Mouse (Mus musculus): ENCODE measurements around the gene Slfnl1. TPM values are rescaled to one million over a fixed set of nuclear protein-coding genes. Genes with fewer than 3 reads are reported as not detected.

The Slfnl1 gene
- total and polyA plus RNA-seq, 3 experiments, result 0.17 TPM; not detected in 2

DNA sequence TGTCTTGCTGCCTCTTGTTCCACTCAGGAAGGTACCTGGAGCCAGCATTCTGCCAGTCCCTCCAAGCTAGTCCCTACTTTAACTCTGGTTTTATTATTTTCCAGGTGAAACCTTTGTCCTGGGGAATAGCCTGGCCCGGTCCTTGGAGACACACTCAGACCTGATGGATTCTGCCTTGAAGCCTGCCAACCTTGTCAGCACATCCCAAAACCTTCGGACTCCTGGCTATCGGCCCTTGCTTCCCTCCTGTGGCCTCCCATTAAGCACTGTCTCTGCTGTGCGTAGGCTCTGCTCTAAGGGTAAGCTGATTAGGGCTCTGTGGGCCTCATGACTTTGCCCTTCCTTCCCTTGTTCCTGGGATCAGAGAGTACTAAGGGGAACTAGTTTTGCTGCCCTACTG is 9.7 kb upstream of the Slfnl1 start:
- dilution Hi-C loops (cut with MboI; ENCODE audit: extremely low pct_ligation_motif_present, extremely low pct_unique_long_range_greater_than_20kb, low sequenced_read_pairs), result no loop called here
- Histone ChIP-seq H3K79me2 (replicated peaks; ENCODE audit: control insufficient read depth, extremely low read depth, insufficient read depth, poor library complexity, severe bottlenecking) (no peaks in the 10 kb centered on the region), H3K9ac (ENCODE audit: insufficient read depth, low read depth) (no peak overlapping the region), H3K4me3 (replicated peaks in 1 of 3; ENCODE audit: low read depth in 2 of 3, low read length in 2 of 3, poor library complexity in 1 of 3) (no peak overlapping the region), H3K27ac (ENCODE audit: insufficient read depth, low read depth) (no peak overlapping the region), H3K4me2 (ENCODE audit: insufficient read depth, low read depth, poor library complexity, severe bottlenecking) (no peak overlapping the region), H3K4me1 (ENCODE audit: control insufficient read depth in 1 of 2, insufficient read depth in 2 of 2) (peaks cover 0 to 8% of the 10 kb centered on the region in 2 experiments; a peak in 2 of 4 replicates), H3K9me3 (replicated peaks; ENCODE audit: low read length) (no peaks in the 10 kb centered on the region), H3K36me3 (replicated peaks in 1 of 2; ENCODE audit: control insufficient read depth in 1 of 2, insufficient read depth in 1 of 2, low read length in 1 of 2) (peaks cover 11 to 65% of the 10 kb centered on the region in 2 experiments), H3K27me3 (replicated peaks) (no peaks in the 10 kb centered on the region)
- TF ChIP-seq KAT2A (IDR thresholded peaks at IDR 0.05; ENCODE audit: insufficient replicate concordance, low read length) (no peak), BHLHE40 (IDR thresholded peaks at IDR 0.05; ENCODE audit: low read depth, low read length) (no peak), NELFE (IDR thresholded peaks at IDR 0.05; ENCODE audit: low read depth, low read length) (no peak), ZMIZ1 (IDR thresholded peaks at IDR 0.05; ENCODE audit: low read depth, low read length) (no peak), CTCF (conservative IDR thresholded peaks at IDR 0.05 in 1 of 2, IDR thresholded peaks at IDR 0.05 in 1 of 2; ENCODE audit: low read depth in 2 of 2, low read length in 2 of 2) (no peak), MEF2A (IDR thresholded peaks at IDR 0.05; ENCODE audit: borderline replicate concordance, low read depth, low read length) (no peak), POLR2A (IDR thresholded peaks at IDR 0.05; ENCODE audit: low read depth, low read length) (no peak), JUND (conservative IDR thresholded peaks at IDR 0.05; ENCODE audit: low read depth, low read length) (no peak), GABPA (IDR thresholded peaks at IDR 0.05; ENCODE audit: insufficient replicate concordance, low read depth, low read length) (no peak), SMC3 (IDR thresholded peaks at IDR 0.05; ENCODE audit: low read depth, low read length) (no peak), EP300 (IDR thresholded peaks at IDR 0.05; ENCODE audit: low read length) (no peak), MAX (IDR thresholded peaks at IDR 0.05; ENCODE audit: low read length) (no peak), MYC (IDR thresholded peaks at IDR 0.05; ENCODE audit: low read depth, low read length) (no peak), CHD2 (IDR thresholded peaks at IDR 0.05; ENCODE audit: low read length) (no peak), ZC3H11A (IDR thresholded peaks at IDR 0.05; ENCODE audit: low read depth, low read length) (no peak), CHD1 (IDR thresholded peaks at IDR 0.05; ENCODE audit: low read depth, low read length) (no peak), USF2 (conservative IDR thresholded peaks at IDR 0.05; ENCODE audit: low read depth, low read length) (no peak), RAD21 (IDR thresholded peaks at IDR 0.05; ENCODE audit: low read depth, low read length) (no peak), HCFC1 (IDR thresholded peaks at IDR 0.05; ENCODE audit: low read depth, low read length) (no peak), UBTF (IDR thresholded peaks at IDR 0.05; ENCODE audit: low read depth, low read length) (no peak)
- in situ Hi-C loops (cut with MboI; ENCODE audit: low pct_ligation_motif_present, low pct_unique_long_range_greater_than_20kb, low sequenced_read_pairs), result loop anchor here (25.0 kb wide), 1 partner anchor 285 kb away; no protein-coding TSS in a partner anchor
- DNase-seq (ENCODE audit: extremely low read depth), result no peak

DNA sequence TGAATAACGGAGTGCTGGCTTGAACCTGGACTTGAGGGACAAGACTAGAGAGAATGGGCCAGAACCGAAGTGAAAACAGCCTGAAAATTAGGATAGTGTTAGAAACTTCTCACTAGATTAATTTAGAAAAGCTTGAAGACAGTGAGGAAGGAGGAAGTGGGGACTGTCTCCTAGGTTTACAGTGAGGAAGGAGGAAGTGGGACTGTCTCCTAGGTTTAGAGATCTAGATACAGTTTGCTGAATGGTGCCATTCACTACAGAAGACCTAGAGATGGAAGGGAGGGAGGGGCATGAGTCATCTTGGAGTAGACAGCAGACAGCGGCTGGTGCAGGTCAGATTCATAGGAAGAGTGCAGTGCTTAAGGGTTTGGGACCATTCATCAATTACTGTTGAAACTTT is 8.9 kb upstream of the Slfnl1 start:
- in situ Hi-C loops (cut with MboI; ENCODE audit: low pct_ligation_motif_present, low pct_unique_long_range_greater_than_20kb, low sequenced_read_pairs) (loop anchor here (25.0 kb wide), 1 partner anchor 286 kb away; no protein-coding TSS in a partner anchor), dilution Hi-C loops (cut with MboI; ENCODE audit: extremely low pct_ligation_motif_present, extremely low pct_unique_long_range_greater_than_20kb, low sequenced_read_pairs) (no loop called here)
- Histone ChIP-seq H3K27ac (ENCODE audit: insufficient read depth, low read depth) (no peak overlapping the region), H3K36me3 (replicated peaks in 1 of 2; ENCODE audit: control insufficient read depth in 1 of 2, insufficient read depth in 1 of 2, low read length in 1 of 2) (peaks cover 14 to 66% of the 10 kb centered on the region in 2 experiments), H3K4me3 (replicated peaks in 1 of 3; ENCODE audit: low read depth in 2 of 3, low read length in 2 of 3, poor library complexity in 1 of 3) (no peak overlapping the region), H3K9ac (ENCODE audit: insufficient read depth, low read depth) (no peak overlapping the region), H3K4me1 (ENCODE audit: control insufficient read depth in 1 of 2, insufficient read depth in 2 of 2) (peaks cover 0 to 8% of the 10 kb centered on the region in 2 experiments; a peak in 2 of 4 replicates), H3K79me2 (replicated peaks; ENCODE audit: control insufficient read depth, extremely low read depth, insufficient read depth, poor library complexity, severe bottlenecking) (no peaks in the 10 kb centered on the region), H3K9me3 (replicated peaks; ENCODE audit: low read length) (no peaks in the 10 kb centered on the region), H3K4me2 (ENCODE audit: insufficient read depth, low read depth, poor library complexity, severe bottlenecking) (no peak overlapping the region), H3K27me3 (replicated peaks) (no peaks in the 10 kb centered on the region)
- no peak for DNase-seq (ENCODE audit: extremely low read depth)
- no peak for TF ChIP-seq ETS1 (conservative IDR thresholded peaks at IDR 0.05; ENCODE audit: low read depth, low read length)
- no peak for TF ChIP-seq MYC (IDR thresholded peaks at IDR 0.05; ENCODE audit: low read depth, low read length)
- TF ChIP-seq MEF2A (IDR thresholded peaks at IDR 0.05; ENCODE audit: borderline replicate concordance, low read depth, low read length), result no peak
- TF ChIP-seq MAFK (IDR thresholded peaks at IDR 0.05; ENCODE audit: insufficient replicate concordance, low read length), result no peak
- no peak for TF ChIP-seq ELF1 (IDR thresholded peaks at IDR 0.05; ENCODE audit: low read depth, low read length)
- no peak for TF ChIP-seq ZMIZ1 (IDR thresholded peaks at IDR 0.05; ENCODE audit: low read depth, low read length)
- TF ChIP-seq MAX (IDR thresholded peaks at IDR 0.05; ENCODE audit: low read length), result no peak
- no peak for TF ChIP-seq USF1 (IDR thresholded peaks at IDR 0.05; ENCODE audit: low read depth, low read length)
- TF ChIP-seq CHD1 (IDR thresholded peaks at IDR 0.05; ENCODE audit: low read depth, low read length), result no peak
